Comparison of ENCODE assay signal across 20 mouse cellular contexts in genomic region chr1:77932226-77932625, GRCm38 (mm10).
"Had no signal": no experiment of that assay in that cellular context is flagged by ENCODE, and none has a peak within 500 bp of the region (broad histone marks: within the 10 kb centered on the region; RNA-seq: fewer than 3 reads in every experiment).

No protein-coding gene starts in this region.

- H3K9me3 ChIP-seq: limb, embryonic 12.5 days; limb, embryonic 15.5 days; lung, embryonic 15.5 days; neural tube, embryonic 12.5 days; neural tube, embryonic 15.5 days had no signal

- H3K4me3 ChIP-seq: layer of hippocampus, adult 2 months; limb, embryonic 12.5 days; limb, embryonic 15.5 days; lung, embryonic 15.5 days; neural tube, embryonic 12.5 days; neural tube, embryonic 15.5 days had no signal

- H3K4me1 ChIP-seq: limb, embryonic 12.5 days; limb, embryonic 15.5 days; lung, embryonic 15.5 days had no signal

- H3K27me3 ChIP-seq: limb, embryonic 15.5 days; neural tube, embryonic 12.5 days; neural tube, embryonic 15.5 days had no signal

- H3K4me2 ChIP-seq: limb, embryonic 12.5 days; limb, embryonic 15.5 days; liver, embryonic 11.5 days; lung, embryonic 15.5 days; midbrain, embryonic 11.5 days; neural tube, embryonic 12.5 days; neural tube, embryonic 15.5 days had no signal

- H3K27ac ChIP-seq: kidney, postnatal 0 days; layer of hippocampus, adult 2 months; limb, embryonic 12.5 days; limb, embryonic 15.5 days; liver, embryonic 14.5 days; lung, embryonic 15.5 days; neural tube, embryonic 12.5 days; neural tube, embryonic 15.5 days; stomach, postnatal 0 days had no signal

- H3K36me3 ChIP-seq: limb, embryonic 12.5 days; limb, embryonic 15.5 days; lung, embryonic 15.5 days; neural tube, embryonic 12.5 days; neural tube, embryonic 15.5 days had no signal

- H3K9ac ChIP-seq: limb, embryonic 12.5 days; limb, embryonic 15.5 days; liver, embryonic 14.5 days; lung, embryonic 15.5 days; neural tube, embryonic 12.5 days; neural tube, embryonic 15.5 days had no signal

- DNase-seq: kidney, adult 2 months; kidney, postnatal 25 days; layer of hippocampus, adult 9-11 months; midbrain, embryonic 14.5 days; right cerebral cortex, adult 18-20 months; right cerebral cortex, postnatal 14 days; right cerebral cortex, postnatal 4 days; thymus, postnatal 36 days had no signal

- ATAC-seq: intestine, postnatal 0 days had no signal
